Mouse (Mus musculus): ENCODE measurements around the gene Zfhx3. TPM values are rescaled to one million over a fixed set of nuclear protein-coding genes. Genes with fewer than 3 reads are reported as not detected.

Zfhx3 gene
- polyA plus RNA-seq, 1 experiment from 2014 or later = 4.4 TPM

- Histone ChIP-seq H3K9me3 (replicated peaks) (no peaks in the 10 kb centered on the region), H3K4me2 (no peak overlapping the region), H3K27ac (no peak overlapping the region), H3K4me3 (no peak overlapping the region), H3K27me3 (no peaks in the 10 kb centered on the region), H3K36me3 (no peaks in the 10 kb centered on the region), H3K4me1 (replicated peaks) (no peaks in the 10 kb centered on the region), H3K9ac (no peak overlapping the region)
- 45% methylated on average over 4 of the region's 4 CpGs for WGBS
- ATAC-seq (replicated peaks; ENCODE audit: insufficient number of reproducible peaks, insufficient read depth, low FRiP score, low read depth) = 0 out of 2 replicates have a peak, but pooled peaks have one; percentile 43
These were observed 642.2 kb downstream of the Zfhx3 start for GRCm38 (mm10) chr8:108584662-108584978.

GRCm38 (mm10) chr8:108591037-108591436 lies 648.6 kb downstream of the Zfhx3 start:
- no peak overlapping the region for H3K9ac ChIP-seq
- no peak overlapping the region for H3K4me2 ChIP-seq
- H3K4me3 ChIP-seq = no peak overlapping the region
- H3K27me3 ChIP-seq = no peaks in the 10 kb centered on the region
- WGBS = 78% methylated on average over 7 of the region's 7 CpGs
- H3K36me3 ChIP-seq = no peaks in the 10 kb centered on the region
- ATAC-seq (replicated peaks; ENCODE audit: insufficient number of reproducible peaks, insufficient read depth, low FRiP score, low read depth) = no peak
- no peaks in the 10 kb centered on the region for H3K9me3 ChIP-seq (replicated peaks)
- no peak overlapping the region for H3K27ac ChIP-seq
- H3K4me1 ChIP-seq (replicated peaks) = peaks cover 20% of the 10 kb centered on the region

DNA sequence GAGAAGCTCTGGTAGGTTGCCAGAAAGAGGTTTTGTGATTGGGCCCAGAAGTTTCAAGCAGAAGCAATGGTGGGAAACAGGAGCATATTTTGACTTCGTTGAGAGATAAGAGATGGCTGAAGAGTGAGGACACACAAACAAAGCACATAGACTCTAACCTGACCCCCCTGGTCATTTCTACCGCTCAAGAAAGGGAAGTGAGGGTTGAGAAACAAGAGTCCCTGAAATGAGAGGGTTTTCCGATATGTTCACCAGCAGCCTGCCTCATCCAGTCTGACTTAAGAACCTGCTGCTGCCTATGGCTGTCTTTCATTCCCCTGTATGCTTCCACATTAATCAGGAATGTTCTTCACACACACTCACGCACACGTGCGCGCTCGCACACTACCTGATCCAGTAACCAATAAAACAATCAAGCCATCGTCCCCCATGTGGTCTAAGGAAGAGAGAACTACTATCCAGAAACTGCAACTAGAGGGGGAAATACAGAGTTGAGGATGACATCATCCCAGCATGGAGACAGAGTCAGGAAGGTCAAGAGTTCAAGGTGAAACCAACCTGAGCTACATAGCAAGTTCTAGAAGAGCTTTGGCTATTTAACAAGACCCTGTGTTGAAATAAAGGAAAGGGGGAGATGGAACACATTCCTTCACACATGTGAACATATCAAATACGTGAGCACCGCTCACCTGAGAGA lies 649.7 kb downstream of the Zfhx3 start:
- Histone ChIP-seq H3K4me3 (no peak overlapping the region), H3K4me2 (no peak overlapping the region), H3K36me3 (no peaks in the 10 kb centered on the region), H3K4me1 (replicated peaks) (peaks cover 20% of the 10 kb centered on the region), H3K27me3 (no peaks in the 10 kb centered on the region), H3K9me3 (replicated peaks) (no peaks in the 10 kb centered on the region), H3K9ac (no peak overlapping the region), H3K27ac (no peak overlapping the region)
- WGBS = 85% methylated on average over 11 of the region's 11 CpGs
- ATAC-seq (replicated peaks; ENCODE audit: insufficient number of reproducible peaks, insufficient read depth, low FRiP score, low read depth) = no peak

DNA sequence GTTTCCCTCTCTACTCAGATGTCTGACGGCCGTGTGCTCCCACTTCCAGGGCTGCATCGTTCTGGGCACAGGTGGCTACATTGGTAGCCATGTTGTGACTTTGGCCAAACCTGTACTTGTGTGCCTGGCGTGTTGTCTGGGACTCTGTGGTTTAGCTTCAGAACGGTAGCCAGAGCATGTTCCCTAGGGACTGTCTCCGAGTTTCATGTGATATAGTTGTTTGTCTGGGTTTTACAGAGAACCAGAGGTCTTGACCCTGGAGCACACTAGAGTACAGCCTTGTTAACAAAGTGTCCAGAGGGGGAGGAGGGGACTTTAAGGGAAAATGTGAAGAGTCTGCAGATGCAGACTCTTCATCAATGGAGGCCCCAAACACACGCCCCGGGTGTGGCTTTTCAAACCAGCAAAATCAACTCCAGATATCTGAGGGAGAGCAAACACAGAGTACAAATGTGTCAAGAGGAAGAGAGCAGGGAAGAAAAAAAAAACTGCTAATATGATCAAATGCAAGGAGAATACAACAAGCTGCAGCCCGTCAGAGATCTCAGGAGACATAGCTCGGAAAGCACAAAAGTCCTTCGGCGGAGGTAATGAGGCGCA lies 650.6 kb downstream of the Zfhx3 start:
- no peaks in the 10 kb centered on the region for H3K36me3 ChIP-seq
- H3K9me3 ChIP-seq (replicated peaks) = no peaks in the 10 kb centered on the region
- H3K4me2 ChIP-seq = no peak overlapping the region
- no peak overlapping the region for H3K4me3 ChIP-seq
- peak overlapping the region; percentile 50 for H3K27ac ChIP-seq
- H3K4me1 ChIP-seq (replicated peaks) = peaks cover 20% of the 10 kb centered on the region
- 72% methylated on average over 13 of the region's 13 CpGs for WGBS
- H3K27me3 ChIP-seq = no peaks in the 10 kb centered on the region
- no peak overlapping the region for H3K9ac ChIP-seq
- no peak for ATAC-seq (replicated peaks; ENCODE audit: insufficient number of reproducible peaks, insufficient read depth, low FRiP score, low read depth)

DNA sequence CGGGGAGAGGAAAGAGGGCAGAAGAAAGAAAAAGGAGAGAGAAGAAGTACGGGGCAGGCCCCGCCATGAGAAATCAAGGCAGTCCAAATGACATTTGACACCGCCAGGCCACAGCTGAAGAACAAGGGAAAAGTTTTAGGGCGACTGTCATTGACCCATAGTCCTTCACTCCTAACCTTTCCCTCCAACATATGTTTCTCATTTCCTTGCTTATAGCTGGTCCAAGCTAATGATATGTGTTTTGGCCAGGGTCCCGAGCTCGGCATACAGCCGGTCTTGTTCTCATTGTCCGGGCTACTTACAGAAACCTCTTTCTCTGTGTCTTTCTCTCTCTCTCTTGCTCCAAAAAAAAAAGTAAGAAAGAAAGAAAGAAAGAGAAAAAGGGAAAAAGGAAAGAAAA lies 651.4 kb downstream of the Zfhx3 start:
- ATAC-seq (replicated peaks; ENCODE audit: insufficient number of reproducible peaks, insufficient read depth, low FRiP score, low read depth) = no peak; the same call in 1 of the 2 replicates
- H3K27ac ChIP-seq = peak overlapping the region; percentile 80
- H3K9me3 ChIP-seq (replicated peaks) = no peaks in the 10 kb centered on the region
- H3K27me3 ChIP-seq = no peaks in the 10 kb centered on the region
- no peaks in the 10 kb centered on the region for H3K36me3 ChIP-seq
- peaks cover 20% of the 10 kb centered on the region for H3K4me1 ChIP-seq (replicated peaks)
- WGBS = 48% methylated on average over 9 of the region's 9 CpGs
- no peak overlapping the region for H3K4me2 ChIP-seq
- H3K4me3 ChIP-seq = no peak overlapping the region
- no peak overlapping the region for H3K9ac ChIP-seq

DNA sequence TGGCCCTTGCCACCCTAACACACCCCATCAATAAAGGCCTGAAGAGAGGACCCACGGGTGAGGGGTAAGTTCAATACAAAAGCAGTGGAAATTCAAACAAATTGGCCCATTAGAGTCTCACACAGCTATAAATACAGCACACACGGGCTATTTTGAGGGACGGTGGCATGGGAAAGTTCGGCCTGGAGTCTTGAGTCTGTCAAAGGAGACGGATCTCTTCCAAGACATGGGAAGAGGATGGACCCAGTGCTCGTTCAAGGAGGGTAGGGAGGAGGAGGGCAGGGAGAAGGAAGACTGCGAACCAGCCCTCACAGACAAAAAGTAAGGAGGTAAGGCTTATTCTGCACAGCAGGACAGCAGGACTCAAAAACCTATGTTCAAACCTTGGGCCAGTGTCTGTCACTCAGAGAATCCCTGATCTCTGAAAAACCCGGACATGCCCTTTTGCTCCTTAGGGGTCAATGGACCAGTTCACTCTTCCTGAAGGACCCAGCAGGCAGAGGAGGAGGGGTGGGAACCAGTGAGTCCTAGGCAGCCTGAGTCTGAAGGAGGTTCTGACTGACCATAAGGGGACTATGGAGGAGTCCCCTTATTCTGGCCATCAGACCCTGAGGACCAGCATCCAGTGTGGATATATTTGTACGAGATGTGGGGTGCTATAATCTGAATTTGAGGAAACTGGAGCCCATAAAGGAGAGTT lies 652.1 kb downstream of the Zfhx3 start:
- 59% methylated on average over 9 of the region's 9 CpGs for WGBS
- H3K4me2 ChIP-seq = no peak overlapping the region

DNA sequence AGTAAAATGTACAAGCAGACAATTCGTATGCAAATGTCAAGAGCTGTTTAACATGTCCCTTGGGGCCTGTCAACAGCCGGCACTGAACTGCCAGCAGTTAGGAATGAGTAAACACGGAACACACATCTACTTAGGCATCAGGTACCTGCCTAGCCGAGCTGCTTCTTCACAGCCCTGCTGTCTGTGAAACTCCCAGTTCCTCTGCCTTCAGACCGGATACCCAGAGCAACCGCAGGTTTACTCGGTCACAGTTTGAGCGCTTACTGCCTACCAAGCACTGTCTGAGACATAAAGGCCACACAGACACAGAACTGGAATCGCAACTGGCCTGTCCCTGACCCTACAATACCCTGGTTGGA lies 652.6 kb downstream of the Zfhx3 start:
- no peak for ATAC-seq (replicated peaks; ENCODE audit: insufficient number of reproducible peaks, insufficient read depth, low FRiP score, low read depth)
- H3K9ac ChIP-seq = no peak overlapping the region
- 67% methylated on average over 9 of the region's 9 CpGs for WGBS
- no peaks in the 10 kb centered on the region for H3K9me3 ChIP-seq (replicated peaks)
- no peak overlapping the region for H3K4me2 ChIP-seq
- peak overlapping the region; percentile 80; the same call in 1 of the 2 replicates for H3K27ac ChIP-seq
- no peaks in the 10 kb centered on the region for H3K27me3 ChIP-seq
- no peak overlapping the region for H3K4me3 ChIP-seq
- H3K4me1 ChIP-seq (replicated peaks) = peaks cover 23% of the 10 kb centered on the region
- H3K36me3 ChIP-seq = no peaks in the 10 kb centered on the region

More for the DNA sequence above, 652.1 kb downstream of the Zfhx3 start:
- Histone ChIP-seq H3K9me3 (replicated peaks) (no peaks in the 10 kb centered on the region), H3K27me3 (no peaks in the 10 kb centered on the region), H3K36me3 (no peaks in the 10 kb centered on the region), H3K27ac (peak overlapping the region; percentile 80), H3K4me1 (replicated peaks) (peaks cover 21% of the 10 kb centered on the region), H3K9ac (no peak overlapping the region), H3K4me3 (no peak overlapping the region)
- no peak for ATAC-seq (replicated peaks; ENCODE audit: insufficient number of reproducible peaks, insufficient read depth, low FRiP score, low read depth)

DNA sequence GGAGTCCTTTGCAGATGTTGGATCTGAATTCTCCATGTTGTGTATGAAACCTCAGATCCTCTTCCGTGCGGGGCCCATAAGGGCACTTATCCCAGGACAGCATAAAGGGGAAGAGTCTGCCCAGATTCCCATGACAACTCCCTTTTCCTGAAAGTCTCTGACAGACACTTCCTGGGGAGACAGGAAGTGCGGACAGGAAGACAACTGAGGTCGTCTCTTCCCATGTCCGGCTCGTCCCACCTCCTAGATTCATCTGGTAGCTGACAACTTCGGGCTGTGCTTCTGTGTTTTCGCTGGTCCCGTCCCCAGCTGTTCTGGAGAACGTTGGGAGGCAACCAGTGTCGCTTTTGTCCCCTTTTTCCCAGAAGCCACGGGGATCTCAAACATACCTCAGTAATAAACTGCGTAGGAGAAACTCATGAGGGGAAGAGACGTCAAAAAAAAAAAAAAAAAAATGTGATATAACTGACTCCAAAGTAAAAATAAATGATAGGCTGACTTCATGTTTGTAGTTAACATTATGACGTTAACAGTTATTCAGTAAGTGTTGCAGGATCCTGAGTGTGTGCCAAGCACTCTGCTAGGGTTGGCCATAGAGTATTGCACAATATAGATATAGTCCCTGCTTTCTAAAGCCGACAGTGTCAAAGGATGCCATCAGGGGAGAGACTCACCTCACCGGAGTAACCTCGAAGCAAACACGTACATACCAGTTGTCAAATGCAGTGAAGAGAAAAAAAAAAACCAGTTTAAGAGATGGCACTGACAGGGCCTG lies 653.5 kb downstream of the Zfhx3 start:
- peak overlapping the region; percentile 53; the same call in 1 of the 2 replicates for H3K27ac ChIP-seq
- H3K27me3 ChIP-seq = no peaks in the 10 kb centered on the region
- H3K4me3 ChIP-seq = no peak overlapping the region
- no peak overlapping the region for H3K9ac ChIP-seq
- 59% methylated on average over 19 of the region's 19 CpGs for WGBS
- no peak for ATAC-seq (replicated peaks; ENCODE audit: insufficient number of reproducible peaks, insufficient read depth, low FRiP score, low read depth)
- H3K36me3 ChIP-seq = no peaks in the 10 kb centered on the region
- H3K4me1 ChIP-seq (replicated peaks) = peaks cover 23% of the 10 kb centered on the region
- no peak overlapping the region for H3K4me2 ChIP-seq
- no peaks in the 10 kb centered on the region for H3K9me3 ChIP-seq (replicated peaks)

- Histone ChIP-seq H3K9ac (no peak overlapping the region), H3K4me2 (no peak overlapping the region), H3K4me1 (replicated peaks) (peaks cover 18% of the 10 kb centered on the region; the same call in 1 of the 2 replicates), H3K4me3 (no peak overlapping the region), H3K27ac (no peak overlapping the region), H3K9me3 (replicated peaks) (no peaks in the 10 kb centered on the region), H3K27me3 (no peaks in the 10 kb centered on the region), H3K36me3 (no peaks in the 10 kb centered on the region)
- 71% methylated on average over 8 of the region's 8 CpGs for WGBS
- no peak for ATAC-seq (replicated peaks; ENCODE audit: insufficient number of reproducible peaks, insufficient read depth, low FRiP score, low read depth)
These were observed 656.6 kb downstream of the Zfhx3 start for GRCm38 (mm10) chr8:108599003-108599402.

GRCm38 (mm10) chr8:108599558-108599957 lies 657.1 kb downstream of the Zfhx3 start:
- H3K9ac ChIP-seq = no peak overlapping the region
- ATAC-seq (replicated peaks; ENCODE audit: insufficient number of reproducible peaks, insufficient read depth, low FRiP score, low read depth) = no peak
- H3K27me3 ChIP-seq = no peaks in the 10 kb centered on the region
- no peaks in the 10 kb centered on the region for H3K9me3 ChIP-seq (replicated peaks)
- 42% methylated on average over 6 of the region's 6 CpGs for WGBS
- H3K4me3 ChIP-seq = peak overlapping the region; percentile 21; the same call in 1 of the 2 replicates
- no peak overlapping the region for H3K27ac ChIP-seq
- H3K36me3 ChIP-seq = no peaks in the 10 kb centered on the region
- H3K4me2 ChIP-seq = peak overlapping the region; percentile 41
- peaks cover 14% of the 10 kb centered on the region; the same call in 1 of the 2 replicates for H3K4me1 ChIP-seq (replicated peaks)

DNA sequence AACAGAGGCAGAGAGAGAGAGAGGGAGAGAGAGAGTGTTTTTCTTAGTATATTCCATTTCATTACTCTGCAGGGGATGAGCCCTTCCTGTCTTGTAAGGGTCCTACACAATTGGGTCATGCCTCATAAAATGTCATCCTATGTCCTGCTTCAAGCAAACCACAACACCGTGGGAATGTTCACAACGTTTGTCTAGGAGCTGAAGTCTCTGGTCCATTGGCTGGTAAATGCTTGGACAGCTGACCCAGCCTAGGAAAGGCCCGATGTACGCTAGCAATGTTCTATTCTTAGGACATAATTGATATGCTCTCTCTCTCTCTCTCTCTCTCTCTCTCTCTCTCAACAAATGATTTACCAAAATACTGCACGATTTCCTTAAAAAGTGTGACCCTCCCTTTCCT lies 666.2 kb downstream of the Zfhx3 start:
- Histone ChIP-seq H3K36me3 (no peaks in the 10 kb centered on the region), H3K4me3 (no peak overlapping the region), H3K9me3 (replicated peaks) (no peaks in the 10 kb centered on the region), H3K27me3 (no peaks in the 10 kb centered on the region), H3K27ac (no peak overlapping the region), H3K4me2 (no peak overlapping the region), H3K9ac (no peak overlapping the region), H3K4me1 (replicated peaks) (peaks cover 14% of the 10 kb centered on the region)
- ATAC-seq (replicated peaks; ENCODE audit: insufficient number of reproducible peaks, insufficient read depth, low FRiP score, low read depth) = no peak
- WGBS = 21% methylated on average over 5 of the region's 5 CpGs

Data from heart, embryonic 15.5 days (tissue).